28 mouse cellular contexts compared by ENCODE assay signal in genomic region chr17:51500751-51501150, GRCm38 (mm10).
DNase-seq lines count a peak whose midpoint lies in the region; ATAC-seq and TF ChIP-seq lines count a peak whose summit lies in the region.
"Had no signal": no experiment of that assay in that cellular context is flagged by ENCODE, and none has a peak within 500 bp of the region (broad histone marks: within the 10 kb centered on the region; RNA-seq: fewer than 3 reads in every experiment).

No protein-coding gene starts in this region.

- TF ChIP-seq EP300 in lung, postnatal 0 days (IDR thresholded peaks at IDR 0.05) = no peak

- H3K27ac ChIP-seq in hindbrain, embryonic 13.5 days = no peak overlapping the region
- no peak overlapping the region for H3K27ac ChIP-seq in hindbrain, embryonic 14.5 days
- H3K27ac ChIP-seq in midbrain, embryonic 12.5 days (replicated peaks) = no peak overlapping the region
- no peak overlapping the region for H3K27ac ChIP-seq in midbrain, embryonic 11.5 days (ENCODE audit: low read depth, low read length)
- H3K27ac ChIP-seq in lung, postnatal 0 days (ENCODE audit: low read length) = no peak overlapping the region
- H3K27ac ChIP-seq: embryonic facial prominence, embryonic 10.5 days; heart, embryonic 15.5 days; liver, embryonic 15.5 days; lung, embryonic 15.5 days had no signal

- no peaks in the 10 kb centered on the region for H3K27me3 ChIP-seq in hindbrain, embryonic 13.5 days
- no peaks in the 10 kb centered on the region for H3K27me3 ChIP-seq in hindbrain, embryonic 14.5 days (ENCODE audit: control insufficient read depth, insufficient read depth, low read length)
- no peaks in the 10 kb centered on the region for H3K27me3 ChIP-seq in midbrain, embryonic 12.5 days
- H3K27me3 ChIP-seq in midbrain, embryonic 11.5 days (ENCODE audit: control insufficient read depth, insufficient read depth, low read length) = no peaks in the 10 kb centered on the region
- H3K27me3 ChIP-seq in lung, postnatal 0 days (replicated peaks; ENCODE audit: insufficient read depth, low read length) = no peaks in the 10 kb centered on the region
- H3K27me3 ChIP-seq: CH12.LX; heart, embryonic 15.5 days; liver, embryonic 15.5 days; lung, embryonic 15.5 days; Patski had no signal

- H3K4me3 ChIP-seq in hindbrain, embryonic 13.5 days = no peak overlapping the region
- H3K4me3 ChIP-seq in hindbrain, embryonic 14.5 days (replicated peaks; ENCODE audit: low read length) = no peak overlapping the region
- no peak overlapping the region for H3K4me3 ChIP-seq in midbrain, embryonic 12.5 days
- no peak overlapping the region for H3K4me3 ChIP-seq in midbrain, embryonic 11.5 days (ENCODE audit: low read depth, low read length)
- H3K4me3 ChIP-seq in lung, postnatal 0 days (ENCODE audit: low read depth, low read length) = no peak overlapping the region
- H3K4me3 ChIP-seq: embryonic facial prominence, embryonic 10.5 days; heart, embryonic 15.5 days; liver, embryonic 15.5 days; lung, embryonic 15.5 days; myocyte had no signal

- H3K9ac ChIP-seq in hindbrain, embryonic 13.5 days = no peak overlapping the region
- H3K9ac ChIP-seq in hindbrain, embryonic 14.5 days = no peak overlapping the region
- no peak overlapping the region for H3K9ac ChIP-seq in midbrain, embryonic 12.5 days (replicated peaks)
- H3K9ac ChIP-seq in midbrain, embryonic 11.5 days (ENCODE audit: low read length) = no peak overlapping the region
- no peak overlapping the region for H3K9ac ChIP-seq in lung, postnatal 0 days (replicated peaks; ENCODE audit: low read depth)
- H3K9ac ChIP-seq: forebrain, postnatal 0 days; heart, embryonic 15.5 days; liver, embryonic 15.5 days; lung, embryonic 15.5 days had no signal

- no peak for DNase-seq in hindbrain, embryonic 14.5 days (ENCODE audit: low spot score)
- no peak for DNase-seq in midbrain, embryonic 11.5 days (ENCODE audit: low spot score, missing footprints)
- peak; percentile 15 for DNase-seq in right cerebral cortex, adult 18-20 months
- no peak for DNase-seq in right cerebral cortex, postnatal 14 days
- DNase-seq in lung, postnatal 0 days (ENCODE audit: low spot score) = no peak
- DNase-seq: adrenal gland, postnatal 36 days; B cell, adult 2 months; cerebellum, adult 11-12 months; cerebellum, postnatal 10 days; forebrain, postnatal 0 days; gastrocnemius, postnatal 36 days; heart, postnatal 36 days; kidney, postnatal 36 days; liver; lung, postnatal 4 days; right cerebral cortex, postnatal 4 days; thymus, adult 18-20 months had no signal

- H3K36me3 ChIP-seq in hindbrain, embryonic 13.5 days = no peaks in the 10 kb centered on the region
- no peaks in the 10 kb centered on the region for H3K36me3 ChIP-seq in hindbrain, embryonic 14.5 days (replicated peaks; ENCODE audit: control insufficient read depth, insufficient read depth)
- no peaks in the 10 kb centered on the region for H3K36me3 ChIP-seq in midbrain, embryonic 12.5 days
- no peaks in the 10 kb centered on the region for H3K36me3 ChIP-seq in midbrain, embryonic 11.5 days (ENCODE audit: control insufficient read depth, insufficient read depth, low read length)
- H3K36me3 ChIP-seq in lung, postnatal 0 days (ENCODE audit: insufficient read depth, low read length) = no peaks in the 10 kb centered on the region
- H3K36me3 ChIP-seq: embryonic facial prominence, embryonic 10.5 days; G1E; heart, embryonic 15.5 days; liver, embryonic 15.5 days; lung, embryonic 15.5 days had no signal

- no peaks in the 10 kb centered on the region for H3K9me3 ChIP-seq in hindbrain, embryonic 13.5 days
- H3K9me3 ChIP-seq in hindbrain, embryonic 14.5 days (ENCODE audit: control insufficient read depth, low read length) = no peaks in the 10 kb centered on the region
- H3K9me3 ChIP-seq in midbrain, embryonic 12.5 days = no peaks in the 10 kb centered on the region
- H3K9me3 ChIP-seq in midbrain, embryonic 11.5 days (ENCODE audit: control insufficient read depth, low read length) = no peaks in the 10 kb centered on the region
- H3K9me3 ChIP-seq in lung, postnatal 0 days (ENCODE audit: low read length) = no peaks in the 10 kb centered on the region
- H3K9me3 ChIP-seq: embryonic facial prominence, embryonic 10.5 days; heart, embryonic 15.5 days; liver, embryonic 15.5 days; lung, embryonic 15.5 days had no signal

- WGBS in hindbrain, embryonic 13.5 days = 64% methylated on average over 10 of the region's 10 CpGs
- WGBS in hindbrain, embryonic 14.5 days = 61% methylated on average over 10 of the region's 10 CpGs
- WGBS in midbrain, embryonic 12.5 days = 86% methylated on average over 10 of the region's 10 CpGs
- 80% methylated on average over 10 of the region's 10 CpGs for WGBS in midbrain, embryonic 11.5 days
- 87% methylated on average over 10 of the region's 10 CpGs for WGBS in lung, postnatal 0 days

- TF ChIP-seq CTCF in lung, postnatal 0 days (IDR thresholded peaks at IDR 0.05) = no peak

- peaks cover 5% of the 10 kb centered on the region; the same call in 1 of the 2 replicates for H3K4me1 ChIP-seq in hindbrain, embryonic 13.5 days (replicated peaks)
- H3K4me1 ChIP-seq in hindbrain, embryonic 14.5 days (replicated peaks; ENCODE audit: control insufficient read depth, insufficient read depth, low read length) = no peaks in the 10 kb centered on the region
- H3K4me1 ChIP-seq in midbrain, embryonic 12.5 days = no peaks in the 10 kb centered on the region
- no peaks in the 10 kb centered on the region for H3K4me1 ChIP-seq in midbrain, embryonic 11.5 days (ENCODE audit: control insufficient read depth, insufficient read depth, low read length)
- H3K4me1 ChIP-seq in lung, postnatal 0 days (ENCODE audit: insufficient read depth, low read depth, low read length) = no peaks in the 10 kb centered on the region
- H3K4me1 ChIP-seq: embryonic facial prominence, embryonic 10.5 days; heart, embryonic 15.5 days; liver, embryonic 15.5 days; lung, embryonic 15.5 days had no signal

- 0 out of 2 replicates have a peak overlapping the region, but pooled peaks have one; percentile 4 for H3K4me2 ChIP-seq in hindbrain, embryonic 13.5 days
- H3K4me2 ChIP-seq in hindbrain, embryonic 14.5 days (replicated peaks) = no peak overlapping the region; the same call in 1 of the 2 replicates
- no peak overlapping the region for H3K4me2 ChIP-seq in midbrain, embryonic 12.5 days (replicated peaks)
- no peak overlapping the region for H3K4me2 ChIP-seq in midbrain, embryonic 11.5 days
- no peak overlapping the region for H3K4me2 ChIP-seq in lung, postnatal 0 days (replicated peaks; ENCODE audit: low read depth, low read length)
- H3K4me2 ChIP-seq: heart, embryonic 15.5 days; liver, embryonic 15.5 days; lung, embryonic 15.5 days had no signal

- no peak for ATAC-seq in hindbrain, embryonic 13.5 days (ENCODE audit: low FRiP score)
- ATAC-seq in hindbrain, embryonic 14.5 days (ENCODE audit: low FRiP score) = no peak
- ATAC-seq in midbrain, embryonic 12.5 days (ENCODE audit: low FRiP score, low read depth) = peak; percentile 34; the same call in 1 of the 2 replicates
- no peak for ATAC-seq in midbrain, embryonic 11.5 days (ENCODE audit: low FRiP score)
- no peak for ATAC-seq in lung, postnatal 0 days
- ATAC-seq: forebrain, postnatal 0 days; intestine, postnatal 0 days; Patski had no signal
